Mouse (Mus musculus) embryo, embryonic 11 days (tissue): ENCODE measurements around the gene Fam53b.
A peak's percentile ranks its signal among the peaks of the same experiment; 100 is the strongest.

Experiments
- DNase-seq: peaks from one replicate; pipeline ENCODE4 v3.0.0-alpha.2; 2015

The Fam53b gene

DNA sequence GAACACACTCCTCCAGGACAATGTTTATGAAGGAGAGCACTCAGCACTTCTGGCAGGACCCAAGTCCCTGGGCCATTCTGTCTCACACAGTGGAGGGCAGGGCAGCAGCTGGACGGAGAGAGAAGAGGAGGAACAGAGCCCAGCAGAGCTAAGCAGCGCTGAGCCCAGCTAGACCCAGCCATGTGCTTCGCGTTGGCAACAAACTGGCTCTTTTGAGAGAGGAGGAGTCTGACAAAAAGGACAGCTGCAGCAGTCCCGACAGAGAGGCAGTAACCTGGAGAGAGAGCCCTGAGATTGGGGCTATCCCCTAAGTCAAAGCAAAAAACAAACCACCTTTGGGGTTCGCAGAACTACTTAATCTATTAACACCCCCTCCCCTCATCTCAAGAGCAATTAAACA is 3.3 kb downstream of the Fam53b start:
- DNase-seq: peak; percentile 54

- no peak for DNase-seq
These were observed 4.0 kb downstream of the Fam53b start for GRCm38 (mm10) chr7:132809721-132810120.

- DNase-seq: peak; percentile 78
These were observed 4.6 kb downstream of the Fam53b start for GRCm38 (mm10) chr7:132808841-132809682.

DNA sequence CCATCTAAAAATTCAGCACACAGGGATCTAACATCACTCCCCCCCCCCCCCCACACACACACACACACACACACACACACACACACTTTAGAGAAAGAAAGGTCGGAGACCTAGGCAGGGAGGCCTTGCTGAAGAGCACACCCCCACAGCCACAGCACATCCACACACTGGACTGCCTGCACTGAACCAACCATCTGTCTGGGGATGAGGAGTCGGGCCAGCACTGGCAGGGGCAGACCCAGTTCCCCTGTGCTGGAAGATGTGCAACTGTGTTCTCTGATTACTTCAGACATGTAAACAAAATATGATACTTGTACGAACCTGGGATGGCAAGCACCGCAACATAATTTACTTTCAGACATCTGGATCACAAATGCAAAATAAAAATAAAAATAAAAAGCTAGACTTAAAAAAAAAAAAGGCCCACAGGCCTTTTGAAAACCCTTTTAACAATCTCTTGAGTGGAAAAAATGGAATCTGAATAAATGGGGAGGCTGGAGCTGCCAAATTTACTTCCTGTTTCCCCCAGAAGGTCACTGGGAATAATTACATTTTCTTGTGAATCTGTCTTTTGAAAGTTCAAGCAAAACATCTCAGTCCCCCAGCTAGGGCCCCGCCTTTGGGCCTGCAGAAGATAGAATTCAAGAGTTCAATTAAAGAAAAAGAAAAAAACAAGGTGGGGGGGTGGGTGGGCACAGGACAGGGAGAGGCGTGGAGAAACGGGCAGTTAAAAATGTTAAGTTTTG is 5.5 kb downstream of the Fam53b start:
- DNase-seq: peak; percentile 42

DNA sequence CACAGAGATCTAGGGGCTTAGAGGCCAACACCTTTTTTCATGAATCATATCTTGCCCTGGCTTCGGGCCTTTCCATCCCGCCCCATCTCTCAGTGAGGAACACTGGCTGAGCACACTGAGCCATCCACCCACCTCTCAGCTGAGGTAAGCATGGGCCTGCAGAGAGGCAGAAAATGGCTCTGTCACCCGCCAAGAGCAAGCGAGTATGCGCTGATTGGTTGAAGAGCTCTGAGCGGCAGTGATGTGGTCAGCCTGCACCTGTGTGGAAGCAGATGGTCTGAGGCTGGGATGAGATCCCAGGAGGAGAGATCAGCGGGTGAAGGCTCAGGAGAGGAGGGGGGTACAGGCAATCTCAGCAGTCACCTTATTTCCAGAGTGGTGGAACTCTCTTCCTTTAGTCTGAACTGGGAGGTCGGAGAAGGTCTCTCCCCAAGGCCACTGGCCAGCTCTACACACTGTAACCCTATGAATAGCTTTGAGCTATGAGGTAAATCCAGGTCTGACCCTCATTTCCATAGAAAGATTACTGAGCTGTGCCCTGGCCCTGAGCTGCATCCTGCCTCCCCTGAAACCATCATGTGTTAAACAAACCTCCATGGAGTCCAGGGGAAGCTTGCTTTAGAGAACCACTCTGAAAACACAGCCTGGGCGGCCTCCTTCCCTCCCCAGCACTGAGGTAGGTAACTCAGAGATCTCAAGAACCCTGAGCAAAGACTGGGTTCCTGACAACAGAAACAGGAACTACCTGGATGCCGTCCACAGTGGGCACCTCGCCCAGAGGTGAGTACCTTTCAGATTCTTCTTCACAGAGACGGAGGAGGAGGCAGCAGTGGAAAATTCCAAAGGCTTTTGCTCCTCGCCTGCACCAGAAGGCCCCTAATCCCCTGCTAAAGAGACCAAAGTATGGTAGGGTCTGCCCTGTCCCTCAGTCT is 6.5 kb downstream of the Fam53b start:
- no peak for DNase-seq

GRCm38 (mm10) chr7:132806286-132806685 is 7.4 kb downstream of the Fam53b start:
- DNase-seq: no peak

DNA sequence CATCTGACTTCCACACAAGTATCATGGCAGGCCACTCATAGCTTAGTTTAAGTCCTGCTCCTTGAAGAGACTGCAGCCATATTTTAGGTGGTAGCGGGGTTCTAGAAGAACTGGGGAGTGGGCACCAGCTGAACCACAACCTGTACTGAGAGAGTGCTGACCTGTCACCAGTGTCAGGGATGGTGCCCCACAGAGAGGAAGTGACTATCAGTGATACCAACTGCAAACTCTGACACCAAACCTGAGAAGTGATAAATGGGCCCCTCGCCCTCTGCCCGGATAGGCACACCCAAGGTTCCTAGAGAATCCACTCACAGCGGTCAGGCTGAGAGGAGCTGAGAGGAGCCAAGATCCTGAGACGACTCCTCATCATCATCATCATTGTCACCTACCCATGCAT is 8.7 kb downstream of the Fam53b start:
- no peak for DNase-seq

- no peak for DNase-seq
These were observed 9.2 kb downstream of the Fam53b start for GRCm38 (mm10) chr7:132804461-132804860.

GRCm38 (mm10) chr7:132803962-132804361 is 9.7 kb downstream of the Fam53b start:
- DNase-seq: no peak

GRCm38 (mm10) chr7:132803336-132803735 is 10.3 kb downstream of the Fam53b start:
- no peak for DNase-seq

DNA sequence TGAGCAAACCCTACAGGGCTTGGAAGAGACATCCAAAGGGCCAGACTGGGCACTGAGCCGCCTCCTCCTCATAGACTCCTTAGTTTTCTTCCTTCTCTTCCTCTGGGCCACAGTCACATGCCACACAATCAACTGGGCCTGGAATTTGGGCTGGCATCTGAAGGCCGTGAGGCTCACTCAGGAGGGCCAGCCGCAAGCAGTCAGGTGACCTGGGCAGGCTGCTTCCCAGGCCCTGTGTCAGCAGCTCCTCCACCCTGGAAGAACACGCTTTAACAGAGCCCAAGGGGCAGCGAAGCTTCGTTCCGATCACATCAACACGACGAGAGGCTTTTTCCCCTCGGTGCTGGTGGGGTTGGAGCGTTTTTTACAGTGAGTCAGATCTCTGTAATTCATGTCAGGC is 11.0 kb downstream of the Fam53b start:
- no peak for DNase-seq

- DNase-seq: no peak
These were observed 11.6 kb downstream of the Fam53b start for GRCm38 (mm10) chr7:132802066-132802465.

- DNase-seq: no peak
These were observed 12.2 kb downstream of the Fam53b start for GRCm38 (mm10) chr7:132801509-132801908.

DNA sequence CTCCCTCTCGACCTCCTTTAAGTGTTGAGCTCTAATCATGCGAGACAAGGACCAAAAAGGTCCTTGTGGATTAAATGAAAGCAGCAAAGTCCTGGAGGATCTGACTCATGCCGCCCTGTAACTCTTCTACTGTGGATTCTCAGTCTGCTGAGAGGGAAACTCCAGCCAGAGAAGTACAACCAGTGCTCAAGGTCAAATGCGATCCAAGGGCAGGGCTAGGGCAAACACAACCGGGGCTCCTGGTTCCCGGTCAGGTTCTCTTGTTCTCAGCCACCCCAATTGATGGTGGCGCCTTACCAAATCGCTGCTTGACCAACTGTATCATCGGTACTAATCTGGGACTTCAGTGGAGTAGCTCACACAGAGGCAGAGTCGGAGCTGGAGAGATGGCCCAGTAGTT is 12.8 kb downstream of the Fam53b start:
- DNase-seq: no peak

DNA sequence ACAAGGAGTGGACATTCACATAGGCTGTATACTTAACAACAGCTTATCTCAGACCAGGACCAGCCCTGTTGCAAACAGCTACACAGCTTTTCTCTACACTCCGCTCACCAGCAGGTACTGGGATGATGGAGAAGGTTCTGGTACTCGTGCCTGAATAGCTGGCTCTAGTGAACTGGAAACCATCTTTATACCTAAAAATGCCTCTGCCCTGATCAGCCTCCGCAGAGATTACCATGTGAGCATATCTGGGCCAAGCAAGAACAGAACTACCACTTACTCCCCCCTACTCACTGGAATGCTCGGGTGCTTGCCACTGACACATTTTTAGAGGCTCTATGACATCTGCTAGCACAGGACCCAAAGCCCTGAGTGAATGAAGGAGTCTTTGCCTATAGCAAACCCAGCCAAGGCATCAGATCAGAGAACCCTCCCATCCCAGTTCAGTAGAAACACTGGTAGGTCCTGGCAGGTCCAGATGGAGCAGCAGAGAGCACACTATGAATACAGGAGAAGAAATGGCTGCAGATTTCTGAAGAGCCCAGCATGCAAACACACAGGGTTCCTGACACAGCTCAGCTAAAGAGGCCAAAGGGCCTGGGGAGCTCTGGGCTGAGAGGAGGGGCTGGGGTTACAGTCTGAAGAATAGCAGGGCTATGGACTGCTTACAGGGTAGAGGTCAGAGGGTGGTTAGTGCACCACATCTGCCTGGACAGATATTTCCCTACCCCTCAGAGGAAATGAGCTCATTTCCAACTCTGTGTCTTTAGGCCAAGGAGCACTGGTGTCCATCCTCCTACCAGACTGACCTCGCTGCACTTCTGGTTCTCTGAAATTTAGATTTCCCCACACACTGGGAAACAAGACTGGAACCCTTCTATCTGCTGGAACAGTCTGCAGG is 14.3 kb downstream of the Fam53b start:
- DNase-seq: no peak

- DNase-seq: no peak
These were observed 18.5 kb downstream of the Fam53b start for GRCm38 (mm10) chr7:132795141-132795540.

DNA sequence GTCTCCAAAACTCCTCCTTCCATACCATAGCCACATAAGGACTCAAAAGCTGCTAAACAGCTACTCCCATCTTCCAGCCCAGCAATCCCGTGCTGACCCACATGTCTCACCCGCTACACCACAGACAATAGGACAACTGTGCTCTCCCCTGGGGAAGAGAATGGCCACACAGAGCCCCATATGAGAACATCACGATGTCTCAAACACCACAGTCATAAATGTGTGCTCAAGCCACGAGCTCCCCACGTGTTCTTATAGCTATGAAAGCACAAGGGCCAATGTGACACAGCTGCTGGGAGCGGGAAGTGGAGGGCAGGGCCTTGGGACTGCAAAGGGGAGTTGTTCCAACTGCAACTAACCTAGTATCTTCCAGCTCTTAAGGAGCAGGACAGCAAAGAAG is 20.2 kb downstream of the Fam53b start:
- DNase-seq: no peak

DNA sequence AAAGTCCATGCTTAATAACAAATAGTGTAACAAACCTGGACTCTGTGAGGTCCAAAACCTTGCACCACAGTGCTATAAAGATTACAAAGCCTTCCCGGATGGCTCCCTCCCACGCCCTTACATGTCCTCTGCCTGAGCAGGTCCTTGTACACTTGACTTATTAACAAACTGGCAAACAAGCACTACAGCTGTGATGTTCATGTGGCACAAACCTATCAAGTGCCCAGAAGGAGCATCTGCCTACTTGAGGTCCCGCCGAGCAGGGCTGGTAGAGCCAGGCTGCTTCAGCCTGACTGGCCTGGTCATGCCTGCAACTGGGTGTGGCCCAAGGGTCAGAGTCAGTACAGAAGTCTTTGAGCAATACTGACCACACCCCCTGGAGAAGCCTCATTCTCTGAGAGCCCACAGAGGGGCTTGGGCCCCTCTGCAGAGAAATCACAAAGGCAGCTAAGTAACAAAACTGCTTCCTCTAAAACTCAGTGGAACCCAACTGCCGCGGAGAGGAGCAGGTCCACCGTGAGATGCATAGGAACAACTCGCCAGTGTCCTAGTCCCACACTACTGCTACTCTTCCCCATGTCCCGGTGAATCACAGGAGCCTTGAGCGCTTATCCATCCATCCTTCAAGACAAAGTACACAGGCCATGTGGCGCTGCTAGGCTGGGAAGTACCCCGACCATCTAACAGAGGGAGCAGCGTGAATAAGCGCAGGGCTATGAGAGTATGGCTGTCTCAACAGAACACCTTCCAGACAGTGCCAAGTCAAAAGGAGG is 23.1 kb downstream of the Fam53b start:
- DNase-seq: no peak

GRCm38 (mm10) chr7:132788826-132789225 is 24.9 kb downstream of the Fam53b start:
- no peak for DNase-seq

DNA sequence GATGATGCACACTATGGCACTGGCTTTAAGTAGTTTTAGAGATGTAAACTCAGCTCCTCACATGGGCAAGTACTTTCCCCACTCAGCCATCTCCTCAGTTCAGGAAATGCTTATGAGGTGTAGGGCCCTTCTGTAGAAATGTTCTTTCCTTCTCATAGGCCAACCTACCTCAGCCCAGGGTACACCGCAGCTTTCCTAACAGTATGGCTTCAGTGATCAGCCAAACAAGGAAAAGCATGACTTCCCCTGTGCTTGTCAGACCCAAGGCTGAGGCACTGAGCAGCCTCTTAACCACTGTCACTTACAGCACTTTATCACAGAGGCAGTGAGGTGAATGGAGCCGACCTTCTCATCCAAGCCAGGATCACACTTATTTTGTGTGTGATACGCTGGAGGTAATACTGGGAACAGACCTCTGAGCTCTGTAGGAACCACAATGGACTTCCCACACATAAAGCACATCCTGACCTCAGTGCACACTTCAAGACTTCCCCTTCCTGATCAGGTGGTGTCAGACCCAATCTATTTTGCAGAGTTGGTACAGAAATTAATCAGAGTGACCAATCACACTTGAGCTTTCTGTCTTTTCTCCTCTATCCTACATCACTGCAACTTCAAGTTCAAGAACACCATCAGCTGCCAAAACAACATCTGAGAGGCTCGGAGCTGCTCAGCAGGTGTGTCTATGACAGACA is 26.0 kb downstream of the Fam53b start:
- DNase-seq: no peak

DNA sequence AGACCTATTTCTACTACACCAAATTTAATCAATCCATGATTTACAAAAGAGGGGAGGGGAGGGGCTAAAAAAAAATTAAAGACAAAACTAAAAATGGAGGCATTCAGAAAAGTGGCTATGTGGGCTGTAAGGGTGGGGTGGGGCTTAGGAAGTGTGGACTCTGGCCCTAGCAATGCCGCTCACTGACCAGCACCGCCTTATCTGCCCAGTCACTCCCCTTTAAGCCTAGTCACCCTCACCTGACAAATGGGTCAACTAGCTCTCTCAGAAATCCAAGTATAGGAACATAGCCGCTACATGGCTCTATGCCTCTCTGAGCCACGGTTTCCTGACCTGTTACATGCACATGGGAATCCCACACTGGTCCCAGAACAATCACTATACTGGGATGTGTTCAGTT is 26.7 kb downstream of the Fam53b start:
- no peak for DNase-seq
